Mouse (Mus musculus) v-Abl transformed pro-B cells (cell line): Measurements from ENCODE around the gene Tcea2.

Experiments used
- in situ Hi-C, 2 experiments: fragments of 400-800 bp; cut with MboI; formaldehyde crosslinking; loops; one replicate each; pipeline ENCODE4 v1.15.1; 2025; ENCODE audit not compliant: unreplicated experiment in 2 of 2

Tcea2 gene

GRCm38 (mm10) chr2:181679951-181680715 lies at the start of gene Tcea2:
Gene Tcea2, plus strand, starts transcription at chr2:181680310.
- in situ Hi-C loops: loop anchor here (5.0 to 10.0 kb wide), 4 partner anchors 38 to 288 kb away; partner anchors contain the start of gene Polr3k (in 1 of the 2)

- in situ Hi-C loops: no loop called here
Observed at GRCm38 (mm10) chr2:181632624-181633023, 47.5 kb upstream of the Tcea2 start.

- in situ Hi-C loops: no loop called here
Observed at GRCm38 (mm10) chr2:181635865-181636264, 44.2 kb upstream of the Tcea2 start.

GRCm38 (mm10) chr2:181644361-181644760 lies 35.7 kb upstream of the Tcea2 start:
- in situ Hi-C loops: loop anchor here (5.0 kb wide), 2 partner anchors 33 to 63 kb away; no protein-coding TSS in a partner anchor

- in situ Hi-C loops: no loop called here
Observed at GRCm38 (mm10) chr2:181645666-181646065, 34.4 kb upstream of the Tcea2 start.

GRCm38 (mm10) chr2:181646626-181647472 lies 33.3 kb upstream of the Tcea2 start:
- in situ Hi-C loops: no loop called here

- in situ Hi-C loops: no loop called here
Observed at GRCm38 (mm10) chr2:181648926-181649325, 31.2 kb upstream of the Tcea2 start.

GRCm38 (mm10) chr2:181653065-181653464 lies 27.0 kb upstream of the Tcea2 start:
- in situ Hi-C loops: no loop called here

GRCm38 (mm10) chr2:181653523-181653922 lies 26.6 kb upstream of the Tcea2 start:
- in situ Hi-C loops: no loop called here

GRCm38 (mm10) chr2:181656734-181657133 lies 23.4 kb upstream of the Tcea2 start, which contains the start of gene Gm29797:
Gene Gm29797, plus strand, starts transcription at chr2:181657034.
- in situ Hi-C loops: no loop called here

- in situ Hi-C loops: no loop called here
Observed at GRCm38 (mm10) chr2:181657441-181657840, 22.7 kb upstream of the Tcea2 start.

- in situ Hi-C loops: no loop called here
Observed at GRCm38 (mm10) chr2:181658528-181658927, 21.6 kb upstream of the Tcea2 start.

- in situ Hi-C loops: no loop called here
Observed at GRCm38 (mm10) chr2:181658930-181659555, 21.1 kb upstream of the Tcea2 start.

GRCm38 (mm10) chr2:181659609-181660055 lies 20.5 kb upstream of the Tcea2 start:
- in situ Hi-C loops: no loop called here

GRCm38 (mm10) chr2:181662620-181663297 lies 17.4 kb upstream of the Tcea2 start:
- in situ Hi-C loops: no loop called here

- in situ Hi-C loops: no loop called here
Observed at GRCm38 (mm10) chr2:181663298-181663630, 16.8 kb upstream of the Tcea2 start.

GRCm38 (mm10) chr2:181670285-181670912 lies 9.7 kb upstream of the Tcea2 start:
- in situ Hi-C loops: loop anchor here in 1 of 2 experiments (10.0 kb wide), 1 partner anchor 276 kb away; no protein-coding TSS in a partner anchor

- in situ Hi-C loops: loop anchor here in 1 of 2 experiments (10.0 kb wide), 1 partner anchor 276 kb away; no protein-coding TSS in a partner anchor
Observed at GRCm38 (mm10) chr2:181670913-181671311, 9.2 kb upstream of the Tcea2 start.

- in situ Hi-C loops: loop anchor here in 1 of 2 experiments (10.0 kb wide), 1 partner anchor 277 kb away; no protein-coding TSS in a partner anchor
Observed at GRCm38 (mm10) chr2:181671326-181671725, 8.8 kb upstream of the Tcea2 start, which contains the start of gene Sox18. Gene Sox18, minus strand, starts transcription at chr2:181671640.
